Mouse (Mus musculus): Measurements from ENCODE around the gene Rundc3a.
A peak's percentile ranks its signal among the peaks of the same experiment; 100 is the strongest.

The Rundc3a gene

GRCm38 (mm10) chr11:102435754-102436470 lies 42.7 kb downstream of the Rundc3a start:
- DNase-seq, result no peak

- DNase-seq, result no peak
These were observed 43.2 kb downstream of the Rundc3a start for GRCm38 (mm10) chr11:102436471-102436790.

GRCm38 (mm10) chr11:102437120-102438061 lies 44.2 kb downstream of the Rundc3a start:
- DNase-seq, result peak; percentile 83

GRCm38 (mm10) chr11:102438212-102439092 lies 45.2 kb downstream of the Rundc3a start:
- DNase-seq, result peak; percentile 80

- DNase-seq, result peak; percentile 37
These were observed 46.2 kb downstream of the Rundc3a start for GRCm38 (mm10) chr11:102439093-102440082.

- DNase-seq, result no peak
These were observed 47.1 kb downstream of the Rundc3a start for GRCm38 (mm10) chr11:102440255-102440654.

GRCm38 (mm10) chr11:102441434-102441833 lies 48.2 kb downstream of the Rundc3a start:
- no peak for DNase-seq

GRCm38 (mm10) chr11:102442089-102442488 lies 48.9 kb downstream of the Rundc3a start:
- no peak for DNase-seq

- no peak for DNase-seq
These were observed 50.5 kb downstream of the Rundc3a start for GRCm38 (mm10) chr11:102443740-102444139.

GRCm38 (mm10) chr11:102444321-102444720 lies 51.1 kb downstream of the Rundc3a start:
- no peak for DNase-seq

- DNase-seq, result no peak
These were observed 51.6 kb downstream of the Rundc3a start for GRCm38 (mm10) chr11:102444781-102445180.

GRCm38 (mm10) chr11:102445264-102445890 lies 52.2 kb downstream of the Rundc3a start:
- no peak for DNase-seq

GRCm38 (mm10) chr11:102445891-102446361 lies 52.7 kb downstream of the Rundc3a start:
- no peak for DNase-seq

GRCm38 (mm10) chr11:102446581-102447461 lies 53.6 kb downstream of the Rundc3a start:
- DNase-seq, result no peak

- peak; percentile 84 for DNase-seq
These were observed 54.3 kb downstream of the Rundc3a start, which contains the start of gene Fam171a2 for GRCm38 (mm10) chr11:102447497-102447896. Fam171a2 (minus strand) TSS chr11:102447682.

GRCm38 (mm10) chr11:102448327-102448726 lies 55.1 kb downstream of the Rundc3a start:
- no peak for DNase-seq

- no peak for DNase-seq
These were observed 56.1 kb downstream of the Rundc3a start for GRCm38 (mm10) chr11:102449043-102450008.
